ENCODE assay signal across 13 mouse cellular contexts in the genomic region with DNA sequence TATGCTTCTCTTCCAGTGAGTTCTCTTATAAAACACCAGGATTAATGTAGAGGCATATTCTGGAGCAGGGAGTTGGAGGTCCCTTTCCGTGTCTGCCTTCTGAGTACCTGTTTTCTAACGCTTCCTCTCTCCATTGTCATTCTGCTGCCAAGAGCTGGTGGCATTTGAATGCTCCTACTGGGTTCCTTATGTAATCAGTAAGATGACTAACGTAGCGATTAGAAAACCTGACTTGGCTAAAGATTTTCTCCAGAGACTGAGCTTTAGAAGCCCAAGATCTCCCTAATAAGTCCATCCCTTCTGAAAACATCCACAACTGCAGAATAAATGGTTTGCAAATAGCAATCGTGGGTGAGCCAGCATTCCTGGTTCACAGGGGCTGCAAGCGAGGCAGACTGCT.
DNase-seq lines count a peak whose midpoint lies in the region; TF ChIP-seq lines count a peak whose summit lies in the region.
"Had no signal": no experiment of that assay in that cellular context is flagged by ENCODE, and none has a peak within 500 bp of the region (broad histone marks: within the 10 kb centered on the region; RNA-seq: fewer than 3 reads in every experiment).

No protein-coding gene starts in this region.

- H3K27ac ChIP-seq in layer of hippocampus, adult 2 months = peak overlapping the region; percentile 36; the same call in 1 of the 2 replicates
- H3K27ac ChIP-seq: hindbrain, embryonic 14.5 days; kidney, postnatal 0 days; neural tube, embryonic 15.5 days had no signal

- DNase-seq in layer of hippocampus, adult 2 months (ENCODE audit: low spot score in 2 of 2) = no peak
- no peak for DNase-seq in layer of hippocampus, postnatal 36 days
- DNase-seq in brain, adult 2 months (ENCODE audit: low read depth, low spot score) = peak; percentile 89
- DNase-seq in cerebellum, adult 11 months = peak; percentile 31
- peak; percentile 16 to 56 for DNase-seq in cerebellum, postnatal 14 days
- DNase-seq in adrenal gland, postnatal 25 days = no peak
- no peak for DNase-seq in spleen, postnatal 10 days (ENCODE audit: low spot score in 2 of 2)
- DNase-seq: lung, postnatal 10 days had no signal

- TF ChIP-seq CTCF in layer of hippocampus, adult 2 months (conservative IDR thresholded peaks at IDR 0.05) = no peak

- no peak overlapping the region for H3K4me3 ChIP-seq in layer of hippocampus, adult 2 months
- H3K4me3 ChIP-seq: erythroblast, embryonic 14.5 days; myocyte; neural tube, embryonic 15.5 days had no signal

Comparison
In these comparisons a context has a peak if more than half of its experiments do, and no peak if none do; other contexts are left out.
1. DNase-seq: peak in brain, adult 2 months (single experiment), cerebellum, adult 11 months (single experiment) and cerebellum, postnatal 14 days (2 of 2); none in layer of hippocampus, adult 2 months (0 of 2), layer of hippocampus, postnatal 36 days (0 of 2), adrenal gland, postnatal 25 days (single experiment) and spleen, postnatal 10 days (0 of 2).